Mouse (Mus musculus) spleen, adult 2 months (tissue): ENCODE measurements around the gene Ttc13. TPM values are rescaled to one million over a fixed set of nuclear protein-coding genes. Genes with fewer than 3 reads are reported as not detected.

Experiments
- DNase-seq, 2 experiments: peaks; one replicate each; pipeline versions ENCODE4 v3.0.0 to v3.0.0-alpha.2; 2012 to 2021; ENCODE audit warnings: low spot score in 2 of 2, low read depth in 1 of 2
- H3K27ac ChIP-seq: fragments of 200-500 bp; 2 replicates; pipeline ENCODE4 v1.5.1; 2012; ENCODE audit warnings: low read length, inconsistent platforms; ENCODE audit not compliant: insufficient read depth
- H3K27me3 ChIP-seq: fragments of 200-500 bp; 2 replicates; pipeline ENCODE4 v1.6.1; 2012; ENCODE audit warnings: mild to moderate bottlenecking, moderate library complexity, low read length, inconsistent platforms; ENCODE audit not compliant: control insufficient read depth, insufficient read depth
- H3K36me3 ChIP-seq: fragments of 200-500 bp; 2 replicates; pipeline ENCODE4 v1.6.1; 2012; ENCODE audit warnings: mild to moderate bottlenecking, low read length, inconsistent platforms; ENCODE audit not compliant: control insufficient read depth, insufficient read depth
- H3K4me1 ChIP-seq: fragments of 200-500 bp; 2 replicates; pipeline ENCODE4 v1.6.1; 2011; ENCODE audit warnings: inconsistent platforms; ENCODE audit not compliant: control insufficient read depth, insufficient read depth, insufficient read length
- H3K4me3 ChIP-seq: fragments of 200-500 bp; 2 replicates; pipeline ENCODE4 v1.5.1; 2011; ENCODE audit warnings: mild to moderate bottlenecking, inconsistent platforms; ENCODE audit not compliant: insufficient read depth, insufficient read length; ENCODE audit errors: extremely low read depth
- CTCF ChIP-seq: fragments of 200-500 bp; IDR thresholded peaks from 2 replicates; pipeline ENCODE4 v1.5.1; 2011; ENCODE audit warnings: mild to moderate bottlenecking, inconsistent platforms; ENCODE audit not compliant: insufficient read depth, insufficient read length, insufficient replicate concordance; ENCODE audit errors: extremely low read depth
- POLR2A ChIP-seq: fragments of 200-500 bp; IDR thresholded peaks from 2 replicates; pipeline ENCODE4 v1.6.1; 2011; ENCODE audit warnings: low read depth, low read length, inconsistent platforms
- WGBS: fragments of 180-500 bp; shearing (Covaris S2); methylation state at CpG from one replicate; pipeline ENCODE4 v1.1.7; 2018; 5-methylcytosine and 5-hydroxymethylcytosine counted together
- polyA plus RNA-seq: library from polyadenylated mRNA; depleted of rRNA; stranded (reverse); fragments of >200 nt; gene quantifications from 2 replicates; pipeline ENCODE4 v1.2.3, GENCODE M21; 2012

Ttc13 gene
- polyA plus RNA-seq, 1 experiment = 18.5 TPM

DNA sequence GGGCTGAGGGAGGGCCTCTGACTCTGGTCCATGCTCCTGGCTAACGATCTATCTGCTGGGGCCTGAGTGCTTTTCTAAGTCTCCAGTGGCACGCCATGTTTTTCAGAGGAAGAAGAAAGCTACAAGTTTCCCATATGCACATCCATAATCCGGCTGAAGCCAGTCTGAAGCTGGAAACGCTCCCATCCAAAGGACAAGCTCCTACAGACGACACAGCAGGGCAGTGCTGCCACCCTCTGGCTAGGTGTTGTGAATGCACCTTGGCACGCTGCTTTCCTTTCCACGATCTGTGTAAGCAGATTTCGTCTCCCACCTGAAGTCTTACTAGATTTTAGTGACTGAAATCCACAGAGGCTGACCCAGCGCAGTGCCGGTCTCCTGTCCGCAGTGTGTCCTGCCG lies 44.3 kb downstream of the Ttc13 start:
- TF ChIP-seq CTCF (peak; percentile 77; the same call in 1 of the 2 replicates), POLR2A (no peak)
- WGBS = 75% methylated on average over 12 of the region's 12 CpGs
- Histone ChIP-seq H3K4me1 (no peaks in the 10 kb centered on the region), H3K27ac (no peak overlapping the region), H3K36me3 (peaks cover 43% of the 10 kb centered on the region), H3K27me3 (no peaks in the 10 kb centered on the region), H3K4me3 (no peak overlapping the region)
- peak in 1 of 2 experiments; percentile 35 for DNase-seq

DNA sequence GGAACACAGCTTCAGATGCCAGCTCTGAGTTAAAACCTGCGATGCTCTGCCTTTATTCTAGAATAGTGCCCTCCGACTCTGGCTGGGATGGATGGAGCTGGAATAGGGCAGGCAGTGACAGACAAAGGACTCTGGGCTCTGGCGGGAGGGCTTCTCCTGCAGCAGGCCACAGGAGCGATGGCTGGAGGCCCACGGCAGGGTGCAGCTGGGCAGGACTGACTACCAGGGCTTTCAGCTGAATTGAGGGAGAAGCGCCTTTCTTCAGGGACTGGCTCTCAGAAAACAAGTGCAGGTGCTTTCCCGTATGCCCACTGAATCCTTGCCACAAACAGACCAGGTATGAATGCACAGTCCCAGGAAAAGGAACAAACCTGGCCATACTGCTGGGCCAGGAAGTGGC lies 44.7 kb downstream of the Ttc13 start:
- Histone ChIP-seq H3K27ac (no peak overlapping the region), H3K36me3 (peaks cover 40% of the 10 kb centered on the region), H3K27me3 (no peaks in the 10 kb centered on the region), H3K4me1 (no peaks in the 10 kb centered on the region), H3K4me3 (no peak overlapping the region)
- TF ChIP-seq CTCF (no peak), POLR2A (no peak)
- no peak for DNase-seq
- 93% methylated on average over 7 of the region's 7 CpGs for WGBS

DNA sequence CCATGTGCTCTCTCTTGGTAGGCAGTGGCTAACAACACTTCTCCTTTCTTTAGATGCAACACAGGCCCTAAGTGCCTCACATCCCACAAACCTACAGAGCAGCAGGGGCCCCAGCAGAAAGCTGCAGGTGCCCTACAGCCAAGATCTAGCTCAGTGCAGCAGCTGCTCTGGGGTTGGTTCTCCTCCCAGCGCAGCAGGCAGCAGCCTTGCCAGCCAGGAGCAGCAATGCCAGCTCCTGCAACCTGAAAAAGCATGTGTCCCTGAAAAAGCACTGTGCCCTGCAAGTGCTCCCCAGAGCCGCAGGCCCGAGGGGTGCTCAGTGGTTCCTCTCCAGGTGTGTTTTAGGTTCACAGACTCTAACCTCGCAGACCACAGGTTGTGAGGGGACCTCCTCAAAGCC lies 45.1 kb downstream of the Ttc13 start:
- H3K27ac ChIP-seq = no peak overlapping the region
- no peaks in the 10 kb centered on the region for H3K27me3 ChIP-seq
- WGBS = 67% methylated on average over 4 of the region's 4 CpGs
- H3K4me1 ChIP-seq = no peaks in the 10 kb centered on the region
- peaks cover 36% of the 10 kb centered on the region for H3K36me3 ChIP-seq
- DNase-seq = no peak
- no peak overlapping the region for H3K4me3 ChIP-seq
- no peak for TF ChIP-seq POLR2A
- TF ChIP-seq CTCF = no peak

DNA sequence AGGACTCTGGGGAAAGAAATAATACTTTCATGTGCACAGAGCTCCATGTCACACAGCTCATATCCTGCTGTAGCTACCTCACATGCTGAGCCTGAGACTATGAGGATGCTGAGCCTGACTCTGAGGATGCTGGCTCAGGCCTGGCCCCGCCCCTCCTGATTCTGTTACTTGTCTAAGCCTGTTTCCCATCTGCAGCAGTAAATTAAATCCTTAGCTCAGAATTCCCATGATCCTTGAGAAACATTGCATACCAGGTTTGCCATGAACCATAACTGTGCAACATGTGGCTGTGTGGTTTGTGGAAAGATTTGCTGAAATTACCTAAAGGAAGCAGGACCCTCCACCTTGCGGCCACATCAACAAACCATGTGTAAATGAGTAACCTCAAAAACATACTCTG lies 49.4 kb downstream of the Ttc13 start:
- DNase-seq = no peak
- Histone ChIP-seq H3K27me3 (no peaks in the 10 kb centered on the region), H3K36me3 (peaks cover 21% of the 10 kb centered on the region), H3K27ac (no peak overlapping the region), H3K4me1 (no peaks in the 10 kb centered on the region), H3K4me3 (no peak overlapping the region)
- 90% methylated on average over 2 of the region's 2 CpGs for WGBS
- TF ChIP-seq CTCF = no peak
- no peak for TF ChIP-seq POLR2A

DNA sequence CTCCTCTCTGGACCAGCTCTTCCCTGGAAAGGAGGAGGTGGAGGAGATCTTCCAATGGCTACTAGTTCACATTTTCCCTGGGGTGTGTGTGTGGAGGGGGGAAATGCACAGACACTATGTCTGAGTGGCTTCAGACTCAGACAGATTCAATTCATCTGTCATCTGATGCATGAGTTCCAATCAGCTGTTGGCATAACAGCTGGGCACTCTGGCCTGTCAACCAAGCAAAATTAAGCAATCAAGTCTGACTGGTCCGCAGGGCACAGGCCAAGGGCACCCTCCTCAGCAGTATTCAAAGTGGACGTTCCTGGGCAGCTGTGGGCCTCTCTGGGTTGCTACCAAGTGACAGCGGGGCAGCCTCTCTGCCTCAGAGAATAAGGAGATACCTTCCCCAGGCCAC lies 53.0 kb downstream of the Ttc13 start:
- Histone ChIP-seq H3K4me1 (no peaks in the 10 kb centered on the region), H3K27ac (no peak overlapping the region), H3K4me3 (no peak overlapping the region), H3K36me3 (peaks cover 12% of the 10 kb centered on the region), H3K27me3 (no peaks in the 10 kb centered on the region)
- no peak for TF ChIP-seq CTCF
- TF ChIP-seq POLR2A = no peak
- no peak for DNase-seq
- 81% methylated on average over 3 of the region's 3 CpGs for WGBS

DNA sequence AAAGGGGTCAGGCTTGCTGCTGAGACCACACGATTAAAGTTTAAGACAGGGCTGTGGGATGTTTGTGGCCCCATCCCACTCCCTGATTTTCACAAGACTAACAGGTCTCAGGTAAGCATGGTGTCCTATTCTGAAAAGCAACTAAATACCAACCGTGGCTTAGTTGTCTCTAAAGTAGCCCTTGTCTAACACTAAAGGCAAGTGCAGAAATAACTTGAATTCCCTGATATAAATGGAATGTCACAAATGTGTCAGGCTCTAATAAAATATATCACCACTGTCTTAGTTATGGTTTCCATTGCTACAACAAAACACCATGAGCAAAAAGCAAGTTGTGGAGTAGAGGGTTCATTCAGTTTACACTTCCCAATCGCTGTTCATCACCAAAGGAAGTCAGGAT lies 57.4 kb downstream of the Ttc13 start:
- no peaks in the 10 kb centered on the region for H3K36me3 ChIP-seq
- 88% methylated on average over 3 of the region's 3 CpGs for whole genome bisulfite sequencing

DNA sequence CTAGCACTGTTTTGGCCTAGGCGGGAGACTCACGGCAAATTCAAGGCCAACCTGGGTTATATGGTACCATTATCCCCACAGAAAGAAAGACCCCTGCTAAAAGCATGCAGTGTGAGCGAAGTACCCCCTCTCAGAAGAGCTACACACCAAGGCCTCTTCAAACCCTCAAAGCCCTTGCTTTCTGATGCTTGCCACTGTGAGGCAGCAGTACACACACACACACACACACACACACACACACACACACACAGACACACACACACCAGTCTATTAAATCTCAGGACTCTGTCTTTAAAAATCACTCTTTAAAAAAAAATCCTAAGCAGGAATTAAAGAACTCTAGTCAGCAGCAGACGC lies 57.9 kb downstream of the Ttc13 start:
- Histone ChIP-seq H3K36me3 (no peaks in the 10 kb centered on the region), H3K27ac (peak overlapping the region; percentile 36), H3K27me3 (no peaks in the 10 kb centered on the region; the same call in 1 of the 2 replicates), H3K4me1 (no peaks in the 10 kb centered on the region; the same call in 1 of the 2 replicates), H3K4me3 (no peak overlapping the region)
- WGBS = 83% methylated on average over 4 of the region's 4 CpGs
- DNase-seq = no peak
- TF ChIP-seq POLR2A = no peak
- TF ChIP-seq CTCF = no peak

More for the DNA sequence above, 57.4 kb downstream of the Ttc13 start:
- peak overlapping the region; percentile 20; the same call in 1 of the 2 replicates for H3K27ac ChIP-seq
- H3K4me1 ChIP-seq = no peaks in the 10 kb centered on the region; the same call in 1 of the 2 replicates
- TF ChIP-seq CTCF (no peak), POLR2A (no peak)
- H3K27me3 ChIP-seq = no peaks in the 10 kb centered on the region; the same call in 1 of the 2 replicates
- no peak for DNase-seq
- H3K4me3 ChIP-seq = no peak overlapping the region
